Mouse (Mus musculus) adipocyte (in vitro differentiated cells): ENCODE measurements around the gene Plekhb1.

ENCODE experiments used
- DNase-seq: peaks from one replicate; pipeline ENCODE4 v3.0.0-alpha.2; 2016; ENCODE audit warnings: low spot score

Gene Plekhb1

GRCm38 (mm10) chr7:100656739-100657138 lies 5.5 kb downstream of the Plekhb1 start:
- no peak for DNase-seq

GRCm38 (mm10) chr7:100654441-100654840 lies 7.8 kb downstream of the Plekhb1 start:
- no peak for DNase-seq

GRCm38 (mm10) chr7:100653480-100654266 lies 8.5 kb downstream of the Plekhb1 start:
- no peak for DNase-seq

GRCm38 (mm10) chr7:100651011-100651410 lies 11.2 kb downstream of the Plekhb1 start:
- DNase-seq = no peak

- no peak for DNase-seq
Measured at GRCm38 (mm10) chr7:100650421-100650820, 11.8 kb downstream of the Plekhb1 start.

- no peak for DNase-seq
Measured at GRCm38 (mm10) chr7:100649826-100650225, 12.4 kb downstream of the Plekhb1 start.

GRCm38 (mm10) chr7:100649095-100649494 lies 13.1 kb downstream of the Plekhb1 start:
- no peak for DNase-seq

GRCm38 (mm10) chr7:100645147-100645546 lies 17.1 kb downstream of the Plekhb1 start:
- DNase-seq = peak; percentile 33

GRCm38 (mm10) chr7:100642413-100642812 lies 19.8 kb downstream of the Plekhb1 start:
- no peak for DNase-seq

GRCm38 (mm10) chr7:100637657-100638056 lies 24.6 kb downstream of the Plekhb1 start:
- DNase-seq = peak; percentile 42

GRCm38 (mm10) chr7:100624538-100624937 lies 37.7 kb downstream of the Plekhb1 start:
- no peak for DNase-seq

- no peak for DNase-seq
Measured at GRCm38 (mm10) chr7:100622277-100622676, 39.9 kb downstream of the Plekhb1 start.

- no peak for DNase-seq
Measured at GRCm38 (mm10) chr7:100616121-100616857, 45.9 kb downstream of the Plekhb1 start.

GRCm38 (mm10) chr7:100608910-100609309 lies 53.3 kb downstream of the Plekhb1 start:
- DNase-seq = no peak

GRCm38 (mm10) chr7:100608130-100608741 lies 54.0 kb downstream of the Plekhb1 start, which contains the start of gene Mrpl48:
TSS of gene Mrpl48 (minus strand) at chr7:100608301.
- peak; percentile 38 for DNase-seq

GRCm38 (mm10) chr7:100607214-100608129 lies 54.7 kb downstream of the Plekhb1 start, which contains the start of gene Rab6a:
TSS of gene Rab6a (plus strand) at chr7:100607410.
- peak; percentile 97 for DNase-seq

GRCm38 (mm10) chr7:100600211-100600610 lies 62.0 kb downstream of the Plekhb1 start:
- no peak for DNase-seq

- no peak for DNase-seq
Measured at GRCm38 (mm10) chr7:100593349-100593748, 68.9 kb downstream of the Plekhb1 start.
